Mouse (Mus musculus): ENCODE data around the gene Stk24.

DNA sequence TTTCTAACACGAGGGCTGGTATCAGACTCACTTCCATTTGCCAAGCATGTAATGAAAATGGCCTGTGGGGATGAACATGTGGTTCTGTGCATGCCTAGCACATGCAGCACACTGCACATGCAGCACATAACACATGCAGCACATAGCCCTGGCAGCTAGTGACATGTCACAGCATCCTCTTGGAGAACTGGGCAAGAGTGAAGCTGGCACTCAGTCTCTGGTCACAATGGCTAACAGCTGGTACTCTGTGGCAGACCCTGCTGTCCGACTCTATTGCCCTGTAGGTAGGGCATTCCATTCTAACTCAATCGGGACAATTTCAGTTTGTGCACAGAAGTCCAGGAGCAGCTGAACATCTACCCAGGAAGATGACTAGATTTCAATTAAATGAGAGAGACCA, 36.9 kb downstream of the Stk24 start:
- TF ChIP-seq CTCF (IDR thresholded peaks at IDR 0.05; ENCODE audit: control insufficient read depth, insufficient read depth, insufficient read length) (no peak), MAX (IDR thresholded peaks at IDR 0.05) (no peak), MYOG (IDR thresholded peaks at IDR 0.05; ENCODE audit: control insufficient read depth, extremely low read depth, insufficient read length) (no peak)

Data from C2C12 (cell line).